Mouse (Mus musculus) CD4-positive, CD25-positive, alpha-beta regulatory T cell, adult 2 months (primary cell): ENCODE results near the gene Ormdl3.
"Not testable (repeated sequence)": the region's sequence is repeated elsewhere in the genome, so short reads cannot be mapped to it uniquely, and the experiment has no call there.

Experiments used
- DNase-seq: peaks from one replicate; pipeline ENCODE4 v3.0.0-alpha.2; 2012; ENCODE audit warnings: low read depth, low spot score

Gene Ormdl3

DNA sequence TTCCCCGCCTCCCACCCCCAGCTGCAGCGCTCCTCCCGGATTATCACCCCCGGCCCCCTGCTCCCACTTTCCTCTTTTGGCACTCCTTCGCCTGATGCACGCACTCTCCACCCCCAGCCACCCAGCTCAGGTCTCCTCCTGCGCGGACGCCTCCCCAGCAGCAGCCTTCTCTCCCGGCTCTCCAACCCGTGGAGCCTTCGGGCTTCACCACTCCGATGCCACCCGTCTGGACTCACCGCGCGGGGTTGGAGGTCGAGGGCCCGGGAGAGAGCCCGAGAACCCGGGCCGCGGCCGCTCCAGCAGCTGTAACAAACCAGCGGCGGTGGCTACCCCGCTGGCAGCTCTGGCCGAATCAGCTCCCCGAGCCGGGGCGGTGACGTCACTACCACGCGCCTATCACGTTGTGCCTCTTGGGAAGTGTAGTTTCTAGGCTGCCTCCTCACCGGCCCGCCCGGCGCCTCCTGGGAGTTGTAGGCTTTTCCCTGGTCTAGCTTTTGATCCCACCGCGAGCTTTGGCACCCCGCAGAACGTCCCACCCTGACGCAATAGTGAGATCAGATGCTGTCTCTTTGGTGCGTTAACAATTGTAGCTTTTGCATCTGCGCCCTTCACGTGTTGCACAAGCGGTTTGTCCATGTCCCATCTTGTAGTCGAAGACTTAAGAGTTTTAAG lies at the start of gene Ormdl3:
Gene Ormdl3, minus strand, starts transcription at position 477 of the 672 bp plus-strand sequence.
- peak; percentile 97 for DNase-seq

DNA sequence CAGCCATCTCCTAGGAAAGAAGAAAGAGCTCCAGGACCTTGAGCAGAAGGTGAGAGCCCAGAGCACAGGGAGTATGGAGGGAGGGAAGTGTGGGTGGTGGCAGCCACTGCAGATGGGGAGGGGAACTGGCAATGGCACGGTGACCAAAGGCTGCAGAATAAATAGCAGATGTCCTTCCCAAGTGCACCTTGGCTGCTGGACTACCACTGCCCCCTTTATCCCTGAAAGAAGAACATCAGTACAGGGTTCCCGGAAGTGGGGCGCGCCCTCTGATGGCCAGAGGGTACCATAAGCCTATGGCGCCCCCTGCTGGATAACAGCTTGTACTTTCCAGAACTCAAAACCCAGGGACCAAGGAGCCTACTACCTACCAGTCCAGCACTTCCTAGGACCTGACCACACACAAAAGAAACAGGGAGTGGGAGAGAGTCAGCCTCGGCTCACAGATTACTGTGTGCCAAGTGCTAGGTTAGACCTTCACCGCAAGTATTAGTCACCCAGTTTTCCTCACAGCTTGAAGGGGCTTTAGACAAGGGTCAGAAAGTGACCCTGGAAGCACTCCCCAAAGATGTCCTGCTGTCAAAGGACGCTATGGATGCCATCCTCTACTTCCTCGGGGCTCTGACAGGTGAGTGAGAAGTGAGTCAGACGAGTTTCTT lies 48.3 kb upstream of the Ormdl3 start:
- peak; percentile 68 for DNase-seq

DNA sequence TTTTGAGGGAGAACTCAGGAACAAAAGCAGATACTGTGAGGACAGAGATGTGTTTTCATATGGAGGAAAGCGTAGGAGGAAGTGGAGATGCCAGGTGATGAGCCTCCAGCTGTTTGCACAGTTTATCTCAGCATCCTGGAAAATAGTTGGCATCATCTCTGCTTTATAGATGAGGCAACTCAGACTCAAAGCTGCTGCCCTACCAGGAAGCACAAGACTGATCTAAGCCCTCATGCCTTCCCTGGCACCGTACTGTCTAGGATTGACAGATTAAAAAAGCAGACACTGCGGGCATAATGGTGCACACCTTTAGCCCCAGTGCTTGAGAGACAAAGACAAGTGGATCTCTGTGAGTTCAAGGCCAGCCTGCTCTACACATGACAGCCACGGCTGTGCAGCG lies 43.5 kb upstream of the Ormdl3 start:
- DNase-seq = no peak

DNA sequence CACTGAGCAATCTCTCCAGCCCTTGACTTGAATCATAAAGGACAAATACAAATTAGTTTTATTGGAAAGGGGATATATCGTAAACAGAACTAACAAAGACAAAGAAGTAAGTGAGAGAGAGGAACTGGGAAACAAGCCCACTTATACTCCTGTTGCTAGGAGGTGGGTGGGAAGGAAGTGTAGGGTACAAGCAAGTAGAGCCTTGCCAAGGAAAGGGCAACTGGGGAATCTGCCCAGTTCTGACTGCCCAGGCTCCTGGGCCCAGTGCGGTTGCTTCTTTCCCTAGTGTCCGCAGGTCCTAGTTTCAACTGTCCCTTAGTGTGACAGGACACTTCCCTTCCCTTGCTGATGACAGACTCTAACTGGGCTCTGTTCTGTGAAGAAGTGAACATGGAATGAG lies 41.5 kb upstream of the Ormdl3 start:
- DNase-seq = no peak

DNA sequence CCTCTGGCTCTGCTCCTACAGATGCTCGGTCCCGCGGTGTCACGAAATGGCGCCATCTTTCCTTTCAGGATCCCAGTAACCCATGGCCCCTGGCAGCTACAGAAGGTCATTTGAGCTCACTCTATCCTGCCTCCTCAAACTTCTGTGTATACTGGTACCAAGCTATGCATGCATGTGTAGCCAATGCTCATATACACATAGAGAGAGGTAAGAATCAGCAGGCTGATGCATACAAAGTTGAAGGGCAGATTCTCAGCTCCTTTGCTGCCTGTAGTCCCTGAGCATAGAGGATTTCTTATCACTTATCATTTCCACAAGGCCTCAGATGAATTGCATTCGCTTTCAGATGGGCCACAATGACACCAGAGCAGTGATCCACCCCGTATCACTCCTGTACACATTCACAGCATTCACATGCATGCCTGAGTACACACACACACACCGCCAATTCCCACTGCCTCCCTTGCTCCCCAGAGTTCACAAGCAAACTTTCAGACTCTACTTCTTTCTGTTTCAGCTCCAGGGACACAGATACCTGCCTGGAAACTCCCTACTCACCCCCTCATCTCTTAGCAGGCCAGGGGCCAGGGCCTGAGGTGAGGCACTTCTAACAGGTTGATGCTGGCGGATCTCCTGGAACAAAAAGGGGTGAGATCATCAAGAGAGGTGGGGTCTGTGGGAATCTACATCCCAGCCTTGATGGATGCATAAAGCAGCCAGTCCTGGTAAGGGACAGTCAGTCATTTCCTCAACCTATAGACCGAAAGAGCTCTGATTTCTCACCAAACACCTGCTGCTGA lies 38.6 kb upstream of the Ormdl3 start, which contains the start of the genes Gm12355 and Gsdma3:
Gene Gm12355, minus strand, starts transcription at position 51 of the 800 bp plus-strand sequence.
Gene Gsdma3, plus strand, starts transcription at position 750 of the 800 bp plus-strand sequence.
- DNase-seq = no peak

DNA sequence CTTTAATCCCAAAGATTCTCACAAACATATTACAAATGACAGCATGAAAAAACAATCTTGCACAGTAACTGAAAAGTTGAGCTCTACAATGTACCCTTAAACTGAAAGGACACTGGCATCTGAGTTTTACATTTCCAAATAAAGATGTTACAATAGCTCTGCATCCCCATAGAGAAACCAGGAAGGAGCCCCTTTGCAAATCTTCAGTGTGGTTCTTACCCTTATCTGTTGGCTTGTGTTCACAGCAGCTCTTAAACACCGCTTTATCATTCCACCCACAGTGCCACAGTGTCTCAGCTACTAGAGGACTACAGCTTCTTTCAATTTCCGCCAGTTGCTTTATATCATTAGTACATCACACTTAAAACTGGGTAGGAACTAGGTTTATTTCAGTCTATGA lies 37.2 kb upstream of the Ormdl3 start:
- DNase-seq = not testable (repeated sequence)

DNA sequence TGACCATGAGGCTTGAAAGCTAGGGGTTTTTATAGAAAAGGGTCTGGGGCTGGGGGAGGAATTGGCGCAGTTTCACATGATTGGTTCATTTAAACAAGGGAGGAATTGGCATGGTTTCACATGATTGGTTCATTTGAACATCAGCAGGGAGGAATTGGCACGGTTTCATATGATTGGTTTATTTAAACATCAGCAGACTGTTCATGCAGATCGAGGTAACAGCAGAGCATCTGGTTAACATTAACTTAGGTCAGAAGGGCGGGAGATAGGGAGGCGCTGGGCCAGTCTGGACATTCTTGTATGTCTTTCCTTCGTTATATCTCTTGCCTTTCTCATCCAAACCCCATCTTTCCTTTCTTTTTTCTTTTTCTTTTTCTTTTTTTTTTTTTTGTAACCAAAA lies 36.8 kb upstream of the Ormdl3 start:
- DNase-seq = not testable (repeated sequence)

DNA sequence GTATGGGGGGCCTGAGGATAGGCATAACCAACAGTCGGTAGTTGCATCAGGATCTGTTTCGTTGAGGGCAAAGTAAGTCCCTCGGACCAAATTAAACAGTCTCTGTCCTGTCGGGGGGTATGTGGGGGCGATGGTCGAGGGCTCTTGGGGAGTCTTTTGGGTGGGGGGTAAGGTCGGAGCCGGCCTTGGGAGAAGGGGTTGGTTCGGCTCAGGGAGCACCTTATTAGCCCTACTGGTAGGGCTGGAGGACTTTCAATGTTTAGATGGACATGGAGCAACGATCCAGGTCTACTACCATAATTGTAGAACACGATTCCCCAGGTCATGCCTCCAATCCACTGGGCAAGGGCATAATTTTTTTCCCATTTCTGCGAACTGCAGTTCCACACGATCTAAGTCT lies 33.6 kb upstream of the Ormdl3 start:
- no peak for DNase-seq

DNA sequence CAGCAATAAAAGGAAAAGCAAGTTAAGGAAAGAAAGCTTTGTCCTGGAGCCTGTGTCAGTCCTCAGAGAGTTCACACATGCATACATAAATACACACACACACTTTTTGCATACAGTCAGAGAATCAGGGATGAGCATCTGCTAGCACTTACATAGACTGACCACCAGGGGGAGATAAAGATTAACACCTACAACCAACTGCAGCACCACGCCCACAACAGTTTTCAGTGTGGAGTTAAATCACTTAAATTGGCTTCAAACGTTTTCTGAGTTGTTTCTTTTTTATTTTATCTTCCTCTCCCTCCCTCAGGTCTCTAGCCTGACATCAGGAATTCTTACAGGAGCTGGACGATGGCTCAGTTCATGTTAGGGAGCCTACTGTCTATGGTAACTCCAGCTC lies 19.6 kb upstream of the Ormdl3 start:
- peak; percentile 80 for DNase-seq

DNA sequence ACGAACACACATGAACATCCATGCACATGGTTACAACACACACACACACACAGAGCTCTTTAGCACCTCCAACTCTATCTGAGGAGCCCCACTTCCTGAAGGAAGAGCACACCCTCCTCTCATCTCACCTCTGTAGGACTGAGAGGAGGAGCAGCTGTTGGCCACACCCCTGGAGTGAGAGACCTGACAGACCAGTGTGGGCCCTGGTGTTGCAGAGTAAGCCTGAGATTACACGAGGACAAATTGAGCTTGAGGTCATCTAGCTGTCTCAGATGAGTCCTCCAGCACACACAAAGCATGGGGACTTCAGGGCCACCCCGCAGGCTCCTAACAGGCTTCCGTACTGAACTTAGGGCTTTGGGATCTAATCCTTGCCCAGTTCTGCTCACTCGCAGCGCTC lies 17.7 kb upstream of the Ormdl3 start:
- DNase-seq = not testable (repeated sequence)

DNA sequence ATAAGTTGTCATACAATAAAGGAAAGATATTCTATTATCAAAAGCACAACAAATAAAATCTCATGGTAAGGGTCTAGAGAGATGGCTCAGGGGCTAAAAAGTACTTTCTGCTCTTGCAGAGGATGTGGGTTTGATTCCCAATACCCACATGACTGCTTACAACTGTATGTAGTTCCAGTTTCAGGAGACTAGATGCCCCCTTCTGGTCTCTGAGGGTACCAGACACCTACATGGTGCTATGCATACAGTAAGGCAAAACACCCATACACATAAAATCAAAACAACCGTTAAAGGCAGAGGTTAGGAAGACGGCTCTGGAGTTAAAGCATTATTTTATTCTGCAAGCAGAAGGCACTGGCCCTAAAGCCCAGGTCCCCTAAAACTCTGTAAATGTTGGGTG lies 16.8 kb upstream of the Ormdl3 start:
- peak; percentile 28 for DNase-seq

DNA sequence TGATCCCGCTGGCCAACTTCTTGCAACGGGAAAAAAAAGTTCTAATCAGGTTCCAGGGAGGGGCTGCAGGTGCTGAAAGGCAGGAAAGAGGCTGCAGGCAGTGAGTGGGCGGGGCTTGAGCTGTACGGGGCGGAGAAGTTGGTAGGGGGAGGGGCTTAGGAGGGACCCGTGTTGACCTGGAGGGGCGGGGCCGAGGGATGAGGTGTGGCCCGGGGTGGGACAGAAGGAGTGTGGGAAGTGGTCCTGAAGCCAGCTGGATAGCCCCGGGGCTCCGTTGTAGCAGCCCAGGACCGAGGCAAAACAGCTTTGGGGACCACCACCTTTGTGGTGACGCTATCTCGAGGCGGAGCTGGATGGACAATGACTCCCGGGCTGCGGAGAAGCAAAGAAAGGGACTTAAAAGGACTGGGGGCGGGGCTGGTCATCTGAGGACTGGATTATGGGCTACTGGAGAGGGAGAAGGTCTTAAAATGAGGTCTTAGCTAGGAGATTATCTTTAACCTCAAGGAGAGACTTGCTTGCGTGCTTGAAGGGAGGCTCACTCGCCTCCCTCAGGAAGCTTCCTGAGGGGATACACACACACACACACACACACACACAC lies 15.0 kb upstream of the Ormdl3 start:
- peak; percentile 58 for DNase-seq

DNA sequence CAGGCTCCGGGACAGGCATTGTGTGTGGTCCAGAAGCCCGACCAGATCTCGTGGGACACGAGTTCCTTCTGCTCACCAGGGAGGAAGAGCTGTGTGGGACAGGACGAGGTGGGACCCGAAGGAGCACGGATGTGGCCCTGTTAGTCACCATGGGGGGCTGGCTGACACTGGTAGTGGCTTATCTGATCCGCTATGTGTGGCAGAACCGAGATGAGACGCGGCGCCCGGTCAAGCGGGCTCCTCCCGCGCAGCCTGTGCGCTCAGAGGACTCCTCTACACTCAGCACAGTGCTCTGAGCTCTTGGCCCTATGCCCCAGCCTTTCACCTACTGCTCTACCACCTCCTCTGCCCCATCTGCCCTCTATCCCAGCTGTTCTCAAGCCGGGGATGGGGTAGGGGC lies 12.1 kb upstream of the Ormdl3 start:
- DNase-seq = no peak

DNA sequence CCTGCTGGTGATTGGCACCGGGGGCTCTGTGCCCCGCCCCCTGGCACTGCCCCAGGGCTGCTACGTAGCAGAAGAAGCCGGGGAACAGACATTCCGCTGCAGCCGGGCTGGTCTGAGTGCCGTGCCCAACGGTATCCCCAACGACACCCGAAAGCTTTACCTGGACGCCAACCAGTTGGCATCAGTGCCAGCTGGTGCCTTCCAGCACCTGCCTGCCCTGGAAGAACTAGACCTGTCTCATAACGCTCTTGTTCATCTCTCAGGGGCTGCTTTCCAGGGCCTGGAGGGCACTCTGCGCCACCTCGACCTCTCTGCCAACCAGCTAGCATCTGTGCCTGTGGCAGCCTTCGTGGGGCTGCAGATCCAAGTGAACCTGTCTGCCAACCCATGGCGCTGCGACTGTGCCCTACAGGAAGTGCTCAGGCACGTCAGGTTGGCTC lies 11.7 kb upstream of the Ormdl3 start:
- no peak for DNase-seq

DNA sequence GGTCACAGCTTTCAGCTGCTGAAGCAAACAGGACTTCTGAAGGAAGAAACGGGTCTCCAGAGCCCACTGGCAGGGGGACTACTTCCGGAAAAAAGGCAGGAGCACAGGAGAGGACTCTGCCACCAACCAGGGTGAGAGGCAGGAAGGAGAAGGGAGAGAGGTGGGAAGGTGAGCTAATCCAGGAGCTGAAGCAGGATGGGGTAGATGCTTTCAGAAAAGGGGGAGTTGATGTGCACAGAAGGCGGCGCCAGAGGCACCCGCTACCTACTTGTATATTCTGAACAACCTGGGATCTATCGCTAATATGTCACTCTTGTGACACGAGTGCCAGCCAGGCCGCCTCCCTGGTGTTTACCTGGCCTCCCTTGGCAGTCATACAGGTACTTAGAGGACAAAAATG lies 10.8 kb upstream of the Ormdl3 start, which contains the start of gene Lrrc3c:
Gene Lrrc3c, plus strand, starts transcription at position 301 of the 400 bp plus-strand sequence.
- DNase-seq = no peak

DNA sequence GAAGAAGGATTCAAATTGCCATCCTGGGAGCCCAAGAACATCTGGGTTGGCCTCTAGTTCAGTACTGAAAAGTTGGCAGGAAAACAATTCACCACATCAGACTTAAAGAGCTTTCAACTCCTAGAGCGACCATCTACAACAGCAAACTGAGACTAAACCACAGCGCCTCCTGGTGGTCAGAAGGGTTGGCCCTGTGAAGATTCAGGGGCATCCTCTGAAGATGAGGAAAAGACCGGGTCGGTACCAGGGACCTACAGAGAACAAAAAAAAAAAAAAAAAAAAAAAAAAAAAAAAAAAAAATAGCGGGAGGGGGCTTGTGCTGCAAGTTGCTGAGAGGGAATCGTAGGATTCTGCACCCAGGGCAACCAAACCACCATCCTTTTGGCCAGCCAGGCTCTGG lies 10.2 kb upstream of the Ormdl3 start:
- peak; percentile 93 for DNase-seq

DNA sequence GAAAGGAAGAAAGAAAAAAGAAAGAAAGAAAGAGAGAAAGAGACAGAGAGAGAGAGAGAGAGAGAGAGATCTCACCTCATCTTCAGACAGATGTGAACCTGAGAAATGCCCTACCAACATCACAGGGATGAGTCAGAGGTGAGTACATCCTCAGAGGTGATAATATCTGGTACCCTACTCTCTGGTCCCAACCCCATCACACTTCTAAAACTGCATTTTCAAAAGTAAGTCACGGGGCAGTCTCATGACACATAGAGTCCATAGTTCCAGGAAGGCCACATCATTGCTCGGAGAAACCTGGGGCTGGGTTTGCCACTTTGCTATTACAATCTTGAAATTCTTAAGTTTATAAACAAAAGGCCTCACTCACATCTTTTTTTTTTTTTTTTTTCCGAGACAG lies 8.8 kb upstream of the Ormdl3 start:
- DNase-seq = peak; percentile 40

DNA sequence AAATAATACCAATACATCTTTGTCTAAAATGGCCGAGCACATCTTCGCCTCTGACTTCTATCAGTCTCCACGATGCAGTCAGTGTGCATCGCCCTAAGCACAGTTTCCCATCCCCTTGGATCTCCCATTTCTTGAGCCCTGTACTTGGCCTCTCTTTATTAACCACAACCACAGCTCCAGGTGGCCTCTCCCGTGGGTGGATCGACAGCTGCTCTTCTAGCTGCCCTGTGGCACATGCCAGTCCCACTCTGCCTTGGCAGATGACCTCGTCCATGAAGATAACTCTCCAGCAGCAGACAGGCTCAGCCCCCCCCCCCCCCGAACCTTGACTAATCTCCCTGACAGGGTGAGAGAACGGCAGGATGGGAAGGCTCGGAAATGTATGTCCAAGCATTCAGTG lies 8.3 kb upstream of the Ormdl3 start:
- no peak for DNase-seq

DNA sequence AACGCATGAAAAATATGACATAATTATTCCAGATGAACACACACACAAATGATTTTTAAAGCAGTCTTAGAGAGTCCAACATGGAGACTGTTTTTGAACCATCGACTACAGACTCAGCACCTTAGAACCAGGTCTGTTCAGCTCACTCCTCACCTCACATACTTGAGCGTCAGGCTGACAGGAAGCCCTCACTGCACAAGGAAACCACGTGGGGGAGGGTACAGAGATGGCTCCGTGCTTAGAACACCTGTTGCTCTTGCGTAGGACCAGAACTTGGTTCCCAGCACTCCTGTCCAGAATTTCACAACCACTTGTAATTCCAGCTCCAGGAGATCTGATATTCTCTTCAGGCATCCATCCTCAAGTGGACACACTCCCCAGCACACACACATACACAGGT lies 7.9 kb upstream of the Ormdl3 start:
- peak; percentile 67 for DNase-seq

DNA sequence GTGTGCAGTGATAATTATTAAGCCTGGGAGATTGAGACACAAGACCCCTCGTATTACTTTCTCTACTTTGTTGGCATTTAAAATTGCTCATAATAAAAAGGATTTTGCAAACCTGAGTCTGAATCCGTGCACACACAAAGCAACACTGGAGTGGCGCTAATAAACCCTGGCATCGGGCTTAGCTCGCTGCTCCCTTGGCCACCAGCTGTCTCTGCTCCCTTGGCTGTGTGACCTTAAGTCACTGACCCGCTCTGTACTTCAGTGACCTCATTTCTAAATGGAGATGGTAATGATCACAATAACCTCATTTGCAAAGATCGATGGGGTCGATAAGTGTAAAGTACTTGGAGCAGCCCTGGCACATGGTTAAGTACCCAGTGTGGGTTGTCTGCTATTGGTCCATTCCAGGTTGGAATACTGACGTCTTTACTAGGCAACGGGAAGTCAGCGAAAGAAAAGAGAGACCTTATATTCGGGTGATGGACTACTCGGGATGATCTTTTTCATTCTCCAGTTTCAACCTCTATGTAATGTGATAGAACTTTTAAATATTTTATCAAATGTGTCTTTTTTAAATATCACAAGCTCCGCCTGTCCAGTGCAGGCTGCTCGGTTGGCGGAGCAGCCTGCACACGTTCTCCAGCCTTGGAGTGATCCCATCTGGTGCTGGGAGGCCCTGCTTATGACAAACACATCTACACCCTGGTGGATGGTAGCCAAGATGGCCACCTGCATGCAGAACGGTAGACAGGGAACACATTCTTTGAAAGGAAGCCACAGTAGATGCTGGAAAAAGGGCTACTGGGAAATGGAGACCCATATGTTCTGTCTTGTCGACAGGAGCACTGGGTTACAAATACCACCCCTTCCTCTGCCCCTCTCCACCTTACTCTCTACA lies 3.6 kb upstream of the Ormdl3 start:
- no peak for DNase-seq

DNA sequence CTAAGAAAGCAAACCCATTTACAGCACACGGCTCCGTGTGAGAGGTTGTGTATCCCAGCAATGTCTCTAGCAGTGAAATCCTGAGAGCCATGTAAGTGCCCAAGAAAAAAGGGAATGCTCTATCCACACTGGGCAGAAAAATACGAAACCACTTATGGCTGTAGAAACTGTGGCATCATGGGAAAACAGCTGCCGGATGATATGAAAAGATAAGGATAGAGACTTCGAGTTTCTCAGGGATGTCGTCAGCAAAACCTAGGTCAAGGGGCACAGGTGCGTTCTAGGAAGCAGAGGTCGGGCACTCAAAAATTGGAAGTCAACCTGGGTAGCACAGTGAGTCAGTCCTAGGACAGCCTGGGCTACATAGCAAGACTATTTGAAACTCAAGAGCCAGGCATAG lies 2.1 kb upstream of the Ormdl3 start:
- no peak for DNase-seq
